Mouse (Mus musculus) left cerebral cortex, adult 8-10 months (tissue): ENCODE results near the gene Wif1. TPM values are rescaled to one million over a fixed set of nuclear protein-coding genes. Genes with fewer than 3 reads are reported as not detected.

ENCODE experiments used
- DNase-seq, 2 experiments: peaks; one replicate each; pipeline ENCODE4 v3.0.0; 2022; ENCODE audit warnings: low spot score in 2 of 2
- total RNA-seq, 4 experiments: library from RNA; stranded (reverse); gene quantifications; 2 replicates each; pipeline ENCODE4 v1.2.4; 2022

The Wif1 gene
- total RNA-seq: 1 to 10 TPM; 1.0 to 1.8 (median 1.3) TPM

DNA sequence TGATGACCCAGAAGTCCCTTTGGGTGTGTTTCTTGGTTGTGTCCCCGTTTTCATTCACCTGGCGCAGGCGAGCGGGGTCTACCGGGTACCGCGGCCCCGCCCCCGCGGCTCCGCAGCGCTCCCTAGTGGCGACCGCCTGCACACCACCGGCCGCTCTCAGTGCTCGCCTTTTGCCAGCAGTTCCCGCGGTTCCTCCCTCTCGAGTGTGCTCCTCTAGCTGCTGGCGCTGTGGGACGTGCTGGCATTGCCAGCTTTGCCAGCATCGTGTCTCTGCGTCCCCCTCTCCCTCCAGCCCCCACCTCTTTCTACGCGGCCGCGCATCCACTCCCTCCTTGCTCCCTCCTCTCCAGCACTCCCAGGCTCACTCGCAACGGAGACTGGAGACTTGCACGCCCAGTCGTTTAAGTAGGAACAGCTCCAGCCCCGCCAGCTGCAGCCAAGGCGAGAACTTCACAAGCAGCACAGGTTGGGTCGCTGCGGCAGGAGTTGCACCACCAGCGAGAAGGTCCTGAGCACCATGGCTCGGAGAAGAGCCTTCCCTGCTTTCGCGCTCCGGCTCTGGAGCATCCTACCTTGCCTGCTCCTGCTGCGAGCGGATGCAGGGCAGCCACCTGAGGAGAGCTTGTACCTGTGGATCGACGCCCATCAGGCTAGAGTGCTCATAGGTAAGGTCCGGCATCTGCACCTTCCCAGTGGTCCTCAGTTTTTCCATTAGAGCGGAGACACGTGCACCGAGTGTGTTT, at the start of gene Wif1:
Gene Wif1, plus strand, starts transcription at position 135 of the 743 bp plus-strand sequence.
- peak; percentile 10 to 17 for DNase-seq

- DNase-seq: no peak
Observed at GRCm38 (mm10) chr10:121002135-121002534, 31.6 kb upstream of the Wif1 start.

DNA sequence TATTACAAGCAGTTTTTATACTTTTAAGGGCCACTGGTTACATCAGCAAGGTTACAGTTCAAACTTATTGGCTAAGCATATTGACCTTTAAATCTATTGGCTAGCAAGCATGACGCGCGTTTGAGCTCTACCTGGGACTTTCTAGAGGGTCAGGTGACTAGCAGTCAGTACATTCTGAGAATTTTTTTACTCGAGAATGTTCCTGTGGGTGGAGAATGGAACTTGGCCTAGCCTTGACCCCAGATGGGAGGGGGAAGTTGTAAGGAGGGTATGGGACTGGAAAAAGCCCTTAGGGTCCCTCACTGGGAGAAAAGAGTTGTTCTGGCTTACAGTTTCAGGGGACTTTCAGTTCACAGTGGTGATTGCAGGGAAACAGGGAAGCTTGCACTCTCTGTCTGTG, 22.3 kb upstream of the Wif1 start:
- no peak for DNase-seq

GRCm38 (mm10) chr10:121016291-121016690, 17.5 kb upstream of the Wif1 start:
- DNase-seq: no peak

- no peak for DNase-seq
Observed at GRCm38 (mm10) chr10:121016711-121017503, 16.9 kb upstream of the Wif1 start.

DNA sequence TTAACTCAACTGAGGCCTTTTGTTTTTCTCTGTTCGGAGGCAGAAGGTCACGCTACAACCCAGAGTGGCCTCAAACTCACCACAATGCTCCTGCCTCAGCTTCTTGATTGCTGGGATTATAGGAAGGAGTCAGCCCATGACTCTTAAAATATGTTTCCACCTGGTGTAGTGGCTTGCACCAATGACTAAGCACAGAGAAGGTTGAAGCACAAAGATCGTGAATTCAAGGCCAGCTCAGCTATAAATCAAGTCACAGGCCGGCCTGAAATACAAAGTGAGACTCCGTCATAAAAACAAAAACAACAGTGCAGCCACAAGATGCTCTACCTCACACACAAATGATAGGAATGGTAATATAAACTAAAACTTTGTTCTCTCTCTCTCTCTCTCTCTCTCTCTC, 10.8 kb upstream of the Wif1 start:
- no peak for DNase-seq

DNA sequence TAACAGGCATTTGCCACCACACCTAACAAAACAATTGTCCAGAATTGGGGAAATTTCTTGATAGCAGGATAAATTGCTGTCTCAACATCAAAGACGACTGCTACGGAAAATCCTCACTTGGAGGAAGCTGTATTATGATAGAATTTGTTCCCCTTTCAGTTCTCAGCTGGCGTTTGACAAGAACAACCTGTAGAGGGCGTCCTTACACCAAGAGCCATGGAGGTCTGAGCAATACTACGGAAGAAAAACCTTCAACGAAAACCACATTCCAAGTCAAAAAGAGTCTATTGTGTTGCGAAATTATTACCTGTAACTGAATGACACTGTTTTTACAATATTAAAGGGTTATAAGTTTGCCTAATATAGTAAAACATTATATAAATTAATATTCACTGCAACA, 2.0 kb upstream of the Wif1 start:
- peak in 1 of 2 experiments; percentile 3 for DNase-seq

DNA sequence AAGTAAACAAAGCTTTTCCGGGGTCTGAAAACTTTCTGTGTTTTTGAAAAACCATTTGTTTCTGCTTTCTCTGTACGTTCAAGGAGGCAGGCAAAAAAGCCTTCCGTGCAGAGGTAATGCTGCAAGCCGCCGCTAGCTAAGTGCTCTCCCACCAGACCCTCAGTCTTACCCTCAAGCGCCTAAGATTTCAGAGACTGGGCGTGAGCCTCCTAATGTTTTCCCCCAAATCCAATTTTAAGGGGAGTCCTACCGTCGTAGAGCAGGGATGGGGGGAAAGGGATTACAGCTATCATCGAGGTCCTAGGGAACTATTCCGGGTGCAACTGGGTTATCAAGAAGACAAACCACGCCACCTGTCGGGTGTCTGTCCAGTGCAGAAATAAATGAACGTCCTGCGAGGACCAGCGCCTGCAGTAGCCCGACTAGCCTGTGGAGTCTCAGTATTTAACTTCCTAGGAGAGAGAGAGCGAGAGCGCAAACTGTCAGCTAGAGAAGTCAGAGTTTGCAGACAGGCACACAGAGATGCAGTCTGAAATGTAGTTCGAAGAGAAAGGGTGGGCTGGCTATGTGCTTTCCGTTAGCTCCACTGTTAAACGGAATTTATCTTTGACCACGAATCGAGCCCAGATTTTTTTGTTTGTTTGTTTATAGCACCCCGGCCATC, 500 bp upstream of the Wif1 start:
- DNase-seq: peak; percentile 7

- no peak for DNase-seq
Observed at GRCm38 (mm10) chr10:121034569-121034947, 798 bp downstream of the Wif1 start.

DNA sequence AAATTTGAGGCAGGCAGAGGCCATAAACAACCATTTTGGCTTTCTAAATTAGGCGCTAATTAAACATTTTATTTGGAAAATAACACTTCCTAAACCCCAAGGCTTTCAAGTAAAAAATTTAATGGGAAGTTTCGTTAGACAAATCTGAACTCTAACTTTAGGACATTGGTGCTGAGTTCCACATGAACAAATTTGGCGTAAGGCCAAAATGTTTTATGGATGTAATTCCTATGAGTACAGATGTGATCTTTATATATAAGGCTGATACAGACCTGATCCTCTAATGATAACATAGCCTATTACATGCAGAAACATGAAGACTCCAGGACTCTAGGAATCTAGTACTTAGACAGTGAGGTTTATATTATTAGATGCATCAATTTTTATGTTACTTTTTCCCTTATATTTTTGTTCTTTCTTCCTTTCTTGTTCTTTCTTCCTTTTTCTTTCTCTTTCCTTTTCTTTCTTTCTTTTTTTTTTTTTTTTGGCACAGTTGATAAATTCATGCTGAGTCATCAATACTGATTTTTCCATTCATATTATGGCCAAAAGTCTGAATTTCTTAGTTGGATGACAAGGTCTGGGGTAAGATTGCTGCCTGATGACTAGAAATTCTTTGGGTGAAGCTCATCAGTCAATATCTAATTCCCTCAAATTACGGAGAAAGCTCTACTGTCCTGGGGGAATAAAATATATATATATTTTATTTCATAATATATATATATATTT, 5.0 kb downstream of the Wif1 start:
- no peak for DNase-seq

- DNase-seq: no peak
Observed at GRCm38 (mm10) chr10:121040911-121041310, 7.2 kb downstream of the Wif1 start.

DNA sequence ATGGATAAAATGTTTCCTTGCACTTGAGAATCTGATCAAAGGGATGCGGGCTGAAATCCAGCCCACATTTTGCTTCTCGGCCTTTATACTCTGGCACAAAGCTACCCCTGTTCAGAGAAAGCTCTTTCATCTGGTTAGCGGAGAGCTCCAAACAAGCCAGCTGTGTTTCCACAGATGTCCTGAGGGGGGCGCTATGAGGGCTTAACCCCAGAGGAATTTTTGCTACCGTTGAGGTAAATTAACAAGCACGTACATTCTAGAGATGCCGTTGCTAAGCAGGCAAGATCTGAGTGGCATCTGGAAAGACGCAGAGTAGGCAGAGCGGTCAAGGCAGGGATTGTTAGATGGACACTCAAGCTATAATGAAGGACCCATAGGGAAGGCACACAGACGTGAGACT, 13.7 kb downstream of the Wif1 start:
- no peak for DNase-seq

- DNase-seq: no peak
Observed at GRCm38 (mm10) chr10:121052076-121052475, 18.3 kb downstream of the Wif1 start.

DNA sequence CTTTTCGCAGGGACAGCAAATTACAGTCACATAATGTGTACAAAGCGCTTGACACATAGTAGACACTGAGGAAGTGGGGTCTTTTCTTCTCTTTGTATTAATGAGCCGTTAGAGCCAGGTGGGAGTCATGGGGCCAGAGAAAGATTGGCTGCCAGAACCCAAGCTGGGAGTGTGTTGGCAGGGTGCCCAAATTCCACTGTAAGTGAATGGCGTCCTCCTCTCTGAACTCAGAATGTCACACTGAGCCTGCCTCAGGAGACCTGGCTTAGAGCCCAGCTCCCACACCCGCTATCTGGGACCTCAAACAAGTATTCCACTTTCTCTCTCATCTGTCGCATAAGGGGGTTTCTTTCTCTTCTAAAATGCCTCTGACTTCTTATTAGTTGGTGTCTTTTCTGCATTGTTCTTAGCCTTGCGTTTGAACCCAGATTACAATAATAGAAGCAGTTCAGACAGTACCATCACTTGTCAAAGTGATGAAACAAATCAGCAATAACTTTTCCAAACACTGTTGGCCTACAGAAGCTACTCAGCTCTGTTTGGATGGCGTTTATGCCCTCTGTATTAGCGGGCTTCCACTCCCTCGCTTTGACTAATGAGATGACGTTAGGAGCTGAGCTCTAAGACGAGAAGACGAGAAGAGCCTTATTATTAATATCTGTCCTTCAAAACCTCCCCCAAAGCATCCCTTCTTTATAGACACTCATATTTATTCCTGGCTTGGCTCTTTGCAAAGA, 21.9 kb downstream of the Wif1 start:
- DNase-seq: no peak

- no peak for DNase-seq
Observed at GRCm38 (mm10) chr10:121056823-121057222, 23.1 kb downstream of the Wif1 start.

DNA sequence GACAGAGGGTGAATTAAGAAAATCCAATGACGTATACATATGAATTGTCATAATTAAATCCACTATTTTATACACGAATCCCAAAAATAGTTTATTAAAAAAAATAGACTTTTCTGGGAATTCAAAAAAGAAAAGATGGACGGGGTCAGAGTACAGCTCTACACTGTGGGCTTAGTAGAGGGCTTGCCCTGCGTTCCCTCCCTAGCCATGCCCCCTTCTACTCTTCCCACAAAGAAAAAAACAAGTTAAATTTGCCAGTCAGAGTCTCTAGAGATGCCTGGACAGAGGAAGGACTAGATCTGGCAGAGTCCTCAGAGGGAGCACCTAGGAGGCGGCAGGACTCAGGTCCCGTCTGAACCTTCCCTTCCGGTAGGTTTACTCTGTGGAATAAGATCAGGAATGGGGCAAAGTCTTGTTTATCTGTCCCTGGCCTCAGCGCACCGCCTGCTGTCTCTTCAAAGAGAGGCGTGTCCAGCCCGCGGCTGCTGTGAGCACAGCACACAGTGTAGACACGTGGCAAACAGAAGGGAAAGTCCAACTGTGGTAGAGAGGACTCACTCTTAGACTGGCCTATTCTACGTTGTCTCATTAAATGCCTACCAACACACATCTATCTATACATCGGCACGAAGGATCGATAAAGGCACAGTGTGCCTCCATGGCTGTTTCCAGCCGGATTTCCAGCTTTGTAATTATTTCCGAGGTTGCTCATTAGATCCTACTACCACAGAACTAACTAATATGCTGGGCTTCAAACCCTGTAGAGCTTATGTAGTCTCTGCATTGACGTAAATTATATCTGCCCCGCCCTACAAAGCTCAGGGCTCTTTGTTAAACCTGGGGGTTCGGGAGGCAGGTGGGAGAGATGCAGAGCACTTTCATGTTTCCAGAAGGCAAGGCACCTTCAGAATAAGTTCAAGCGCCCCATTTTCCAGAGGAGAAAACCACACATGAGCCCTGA, 25.6 kb downstream of the Wif1 start:
- DNase-seq: no peak

DNA sequence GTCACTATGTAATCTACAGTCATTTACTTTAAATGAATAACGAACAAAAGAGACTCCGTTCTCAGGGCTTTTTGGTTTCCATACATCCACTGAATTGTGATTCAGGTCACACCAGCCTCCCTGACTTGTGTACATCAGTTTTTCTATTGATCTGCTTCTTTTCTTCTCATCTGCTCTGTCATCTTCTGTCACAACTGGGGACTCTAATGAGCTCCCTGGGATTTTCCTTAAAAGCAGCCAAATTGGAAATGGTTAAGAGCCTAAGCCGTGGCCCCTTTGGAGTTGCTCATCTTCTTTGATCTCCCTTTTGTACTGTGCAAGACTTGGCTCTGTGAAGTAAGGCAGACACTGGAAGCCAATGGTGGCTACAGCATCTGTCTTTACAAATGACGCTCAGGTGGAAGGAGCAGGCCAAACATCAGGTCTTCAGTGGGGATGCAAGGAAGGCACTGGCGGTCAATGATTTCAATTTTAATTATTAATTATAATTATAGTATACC, 27.6 kb downstream of the Wif1 start:
- DNase-seq: no peak

DNA sequence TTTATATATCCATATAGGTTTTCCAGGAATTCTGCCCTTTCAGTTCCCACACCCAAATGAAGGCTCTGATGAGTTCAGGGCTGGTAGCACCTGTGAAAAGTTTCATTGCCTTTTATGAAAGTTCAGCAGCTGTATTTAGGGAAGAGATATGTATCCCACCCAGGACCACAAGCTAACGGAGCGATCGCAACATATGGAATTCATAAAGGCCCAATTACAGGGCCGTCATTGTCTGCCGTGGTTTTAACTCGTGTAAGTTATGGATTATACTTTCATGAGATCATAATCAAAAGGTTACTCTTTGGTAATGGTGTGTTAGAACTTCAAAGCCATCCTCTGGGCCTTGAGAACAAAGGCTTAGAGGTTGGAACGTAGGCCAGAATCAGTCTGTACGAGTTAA, 28.9 kb downstream of the Wif1 start:
- DNase-seq: no peak

- DNase-seq: no peak
Observed at GRCm38 (mm10) chr10:121067416-121067951, 33.7 kb downstream of the Wif1 start.
